Mouse (Mus musculus): ENCODE measurements around the gene Trim65.

GRCm38 (mm10) chr11:116091591-116091990 is 39.3 kb downstream of the Trim65 start:
- TF ChIP-seq POLR2A (IDR thresholded peaks at IDR 0.05; ENCODE audit: borderline replicate concordance, low read depth, low read length) (no peak), CTCF (IDR thresholded peaks at IDR 0.05; ENCODE audit: low read depth, low read length) (no peak)
